Mouse (Mus musculus): ENCODE results near the gene Sema3c. TPM values are rescaled to one million over a fixed set of nuclear protein-coding genes. Genes with fewer than 3 reads are reported as not detected.

Sema3c gene
- not detected in 2 replicates for total RNA-seq (2023)

DNA sequence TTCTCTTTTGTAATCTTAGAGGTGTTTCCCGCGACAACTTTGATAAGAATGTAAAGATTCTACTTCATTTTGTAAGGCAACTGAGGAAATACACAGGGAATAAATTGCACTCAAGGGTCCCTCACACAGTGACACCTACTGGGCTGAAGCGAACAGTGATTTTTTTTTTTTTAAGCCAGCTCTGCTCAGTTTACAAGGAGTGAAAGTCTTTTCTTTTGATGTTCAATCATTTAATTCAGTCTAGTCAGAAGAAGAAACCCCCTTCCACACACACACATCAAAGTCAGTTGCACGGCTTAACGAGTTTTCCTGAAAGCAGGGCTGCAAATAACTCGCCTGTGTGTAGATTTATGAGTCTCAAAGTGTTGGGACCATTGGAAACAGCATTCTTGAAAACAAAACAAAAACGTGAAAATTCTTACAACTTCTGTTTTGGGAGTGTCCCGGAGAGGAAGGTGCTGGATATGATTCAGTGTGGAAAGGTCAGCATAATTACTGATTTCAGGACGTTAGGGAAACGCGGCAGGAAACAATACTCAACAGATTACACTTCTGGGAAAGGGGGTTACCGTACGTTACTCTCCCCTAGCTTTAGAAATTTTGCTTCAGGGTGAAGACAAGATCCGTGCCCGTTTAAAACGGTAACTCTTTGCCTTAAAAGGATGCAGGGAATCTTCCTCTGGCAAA, at the start of gene Sema3c:
TSS of gene Sema3c (plus strand) at position 588 of the 687 bp plus-strand sequence.

Other genes starting within 250 kb of the Sema3c start
- not detected in 2 replicates for gene Speer4f2, start 201.1 kb upstream of the Sema3c start, total RNA-seq (2023)
- not detected in 2 replicates for gene Speer4f1, start 98.2 kb upstream of the Sema3c start, total RNA-seq (2023)

Measured in neutrophil, adult 65 days (primary cell).